Mouse (Mus musculus): ENCODE data around the gene Mef2d. TPM values are rescaled to one million over a fixed set of nuclear protein-coding genes. Genes with fewer than 3 reads are reported as not detected.

The Mef2d gene
- total RNA-seq, 4 experiments from 2014 or later = 190 to 208 (median 194) TPM

DNA sequence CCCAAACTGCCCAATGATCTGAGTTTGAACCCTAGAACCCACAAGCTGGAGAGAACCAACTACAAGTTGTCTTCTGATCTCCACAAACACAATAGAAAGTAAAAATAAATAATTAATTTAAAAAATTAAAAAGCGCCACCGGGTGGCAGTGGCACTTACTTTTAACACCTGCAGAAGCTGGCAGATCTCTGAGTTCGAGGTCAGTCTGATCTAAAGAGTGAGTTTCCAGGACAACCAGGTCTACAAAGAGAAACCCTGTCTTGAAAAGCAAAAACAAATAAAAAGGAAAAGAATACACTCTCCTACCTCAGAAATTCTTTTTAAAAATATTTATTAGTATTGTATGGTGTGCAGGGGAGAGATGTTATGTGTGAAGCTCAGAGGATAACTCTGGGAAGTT lies 4.4 kb upstream of the Mef2d start:
- DNase-seq (ENCODE audit: low spot score in 2 of 2) = no peak

DNA sequence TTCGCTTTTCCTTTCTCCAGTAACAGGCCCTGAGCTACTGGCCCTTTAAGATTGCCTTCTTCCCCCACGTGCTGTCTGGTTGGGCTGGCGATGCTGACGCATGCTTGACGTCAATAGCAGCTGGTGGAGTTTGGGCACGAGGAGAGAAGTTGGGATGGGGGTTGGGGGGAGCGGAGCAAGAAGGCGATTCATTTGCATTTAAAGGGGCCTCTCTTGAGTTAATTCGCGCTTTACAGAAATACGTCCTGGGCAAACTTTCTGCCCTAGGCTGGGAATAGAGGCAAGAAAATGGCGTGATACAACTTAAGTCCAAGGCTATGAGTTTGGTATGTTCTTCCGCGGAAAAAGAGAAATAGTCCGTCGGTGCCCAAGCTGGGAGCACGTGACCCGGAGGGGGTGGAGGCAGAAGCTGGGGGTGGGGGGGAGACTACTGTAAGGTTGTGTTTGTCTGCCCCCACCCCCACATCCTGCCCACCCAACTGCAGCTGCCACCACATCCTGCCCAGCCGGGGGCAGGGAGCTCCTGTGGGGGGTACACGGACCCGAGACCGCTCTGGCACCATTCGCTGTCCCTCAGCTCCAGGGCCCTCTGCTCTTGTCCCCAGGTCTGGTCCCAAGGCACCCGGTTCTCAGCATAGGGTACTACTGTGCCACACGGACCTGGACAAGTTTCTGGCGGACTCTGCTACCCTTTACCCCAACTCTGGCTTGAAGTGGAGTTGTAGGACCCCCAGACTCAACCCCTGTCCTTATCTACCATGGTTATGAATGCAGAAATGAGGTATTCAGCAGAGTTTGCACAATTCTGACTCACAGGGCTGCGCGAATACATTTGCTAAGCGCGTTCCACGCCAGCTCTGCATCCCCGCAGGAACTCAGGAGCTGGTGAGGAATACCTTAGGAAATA lies 3.6 kb upstream of the Mef2d start:
- peak; percentile 90 to 97 for DNase-seq (ENCODE audit: low spot score in 2 of 2)

DNA sequence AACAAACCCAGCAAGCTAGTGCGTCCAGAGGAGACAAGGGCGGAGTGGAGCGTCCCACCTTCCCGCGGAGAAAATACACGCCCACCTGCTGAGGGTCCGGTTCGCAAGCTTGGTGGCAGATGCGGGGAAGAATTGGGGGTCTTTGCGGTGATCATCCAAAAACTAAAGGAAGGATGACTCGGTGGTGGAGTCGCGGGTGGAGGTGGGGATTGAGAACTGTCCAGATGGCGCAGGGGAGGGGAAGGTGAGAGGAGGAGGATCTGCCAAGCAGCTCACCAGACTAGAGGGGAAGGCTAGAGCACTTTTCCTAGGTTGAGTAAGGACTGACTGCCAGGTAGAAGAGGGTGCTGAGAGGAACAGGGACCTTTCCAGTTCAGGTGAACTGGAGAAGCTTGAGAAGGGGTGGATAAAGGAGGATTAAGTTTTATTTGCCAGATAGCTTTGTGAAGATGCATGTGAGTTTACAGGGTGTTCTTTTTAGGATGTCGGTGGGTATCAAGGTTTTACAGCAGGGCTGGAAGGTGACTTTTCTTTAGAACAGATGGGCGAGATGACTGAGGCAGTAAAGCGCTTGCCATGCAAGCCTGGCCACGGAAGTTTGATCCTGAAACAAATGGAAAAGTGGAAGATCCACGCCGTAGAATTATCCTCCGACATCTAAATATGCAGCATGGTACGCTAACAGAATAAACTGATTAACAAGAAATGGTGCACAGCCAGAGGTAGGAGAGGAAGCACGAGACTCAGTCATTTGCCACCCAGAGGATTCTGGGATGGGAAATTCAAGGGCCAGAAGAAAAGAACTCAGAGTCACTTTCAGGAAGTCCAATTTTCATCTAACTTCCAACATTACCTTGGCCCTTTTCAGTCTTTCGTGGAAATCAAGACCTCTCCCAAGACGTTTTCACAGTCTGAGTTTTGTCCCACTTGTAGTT lies 2.7 kb upstream of the Mef2d start:
- peak in 1 of 2 experiments; percentile 62 for DNase-seq (ENCODE audit: low spot score in 2 of 2)

- no peak for DNase-seq (ENCODE audit: low spot score in 2 of 2)
Measured at GRCm38 (mm10) chr3:88140178-88140902, 1.8 kb upstream of the Mef2d start.

GRCm38 (mm10) chr3:88140903-88141430 lies 1.2 kb upstream of the Mef2d start:
- no peak for DNase-seq (ENCODE audit: low spot score in 2 of 2)

DNA sequence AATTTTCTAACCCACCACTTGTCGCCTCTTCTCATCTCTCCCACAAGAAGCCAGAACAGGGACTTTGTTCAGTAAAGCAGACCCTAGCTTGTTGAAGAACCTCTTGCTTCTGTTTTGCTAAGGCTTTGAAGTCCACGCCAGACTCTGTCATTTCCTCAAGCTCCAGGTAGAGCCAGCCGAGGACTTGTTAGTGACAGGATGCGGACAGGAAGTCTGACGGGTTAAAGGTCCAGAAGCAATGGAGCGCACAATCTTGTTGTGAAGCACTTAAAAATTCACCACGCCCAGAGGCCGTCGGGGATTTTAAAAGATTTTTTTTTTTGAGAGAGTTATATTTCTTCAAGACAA lies 759 bp upstream of the Mef2d start:
- no peak for DNase-seq (ENCODE audit: low spot score in 2 of 2)

- no peak for DNase-seq (ENCODE audit: low spot score in 2 of 2)
Measured at GRCm38 (mm10) chr3:88142546-88142915, 359 bp downstream of the Mef2d start.

GRCm38 (mm10) chr3:88142916-88143771 lies 972 bp downstream of the Mef2d start:
- peak in 1 of 2 experiments; percentile 60 for DNase-seq (ENCODE audit: low spot score in 2 of 2)

DNA sequence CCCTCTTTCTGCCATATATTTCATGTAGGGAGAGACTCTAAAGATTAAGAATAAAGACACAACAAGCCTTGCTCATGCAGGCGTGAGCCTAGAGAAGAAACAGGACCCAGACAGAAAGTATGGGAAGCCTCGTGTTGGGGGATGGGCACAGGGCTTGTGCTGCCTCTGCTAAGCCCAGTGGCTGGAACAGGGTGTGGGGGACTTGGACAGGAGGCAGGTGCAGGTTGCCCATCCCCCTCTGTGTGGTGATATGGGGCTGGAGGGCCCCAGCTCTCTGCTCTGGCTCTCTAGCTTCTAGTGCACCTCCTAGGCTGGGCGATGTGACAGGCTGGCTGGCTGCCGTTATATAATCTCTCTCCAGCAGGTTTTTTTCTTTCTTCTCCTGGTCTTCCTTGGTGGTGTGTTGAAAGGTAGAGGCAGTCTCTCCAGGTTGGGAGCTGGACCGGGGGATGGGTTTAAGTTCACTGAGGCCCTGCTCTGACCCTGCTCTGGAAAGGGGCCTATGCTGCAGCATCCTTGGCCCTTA lies 1.9 kb downstream of the Mef2d start:
- peak in 1 of 2 experiments; percentile 64 for DNase-seq (ENCODE audit: low spot score in 2 of 2)

GRCm38 (mm10) chr3:88144648-88145410 lies 2.7 kb downstream of the Mef2d start:
- no peak for DNase-seq (ENCODE audit: low spot score in 2 of 2)

- DNase-seq (ENCODE audit: low spot score in 2 of 2) = no peak
Measured at GRCm38 (mm10) chr3:88145411-88145782, 3.2 kb downstream of the Mef2d start.

DNA sequence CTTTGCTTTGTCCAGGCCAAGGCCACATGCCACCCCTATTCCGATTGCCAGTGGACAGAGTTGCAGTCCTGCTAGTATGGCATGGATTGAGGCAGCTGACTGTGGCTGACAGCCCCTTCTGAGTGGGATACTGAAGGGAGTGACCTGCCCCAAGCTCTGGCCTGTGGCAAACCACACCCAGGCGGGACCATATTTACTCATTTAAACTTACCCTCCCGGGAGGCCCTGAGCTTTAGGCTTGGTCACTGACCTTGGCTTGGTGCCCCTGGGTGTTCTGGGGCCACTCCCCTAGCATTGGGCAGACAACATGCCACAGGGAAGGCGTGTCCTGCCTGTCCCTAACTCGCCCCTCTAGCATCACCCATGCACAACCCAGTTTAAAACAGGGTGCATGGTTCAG lies 3.8 kb downstream of the Mef2d start:
- no peak for DNase-seq (ENCODE audit: low spot score in 2 of 2)

- no peak for DNase-seq (ENCODE audit: low spot score in 2 of 2)
Measured at GRCm38 (mm10) chr3:88146376-88147112, 4.4 kb downstream of the Mef2d start.

- DNase-seq (ENCODE audit: low spot score in 2 of 2) = no peak
Measured at GRCm38 (mm10) chr3:88147444-88147843, 5.3 kb downstream of the Mef2d start.

DNA sequence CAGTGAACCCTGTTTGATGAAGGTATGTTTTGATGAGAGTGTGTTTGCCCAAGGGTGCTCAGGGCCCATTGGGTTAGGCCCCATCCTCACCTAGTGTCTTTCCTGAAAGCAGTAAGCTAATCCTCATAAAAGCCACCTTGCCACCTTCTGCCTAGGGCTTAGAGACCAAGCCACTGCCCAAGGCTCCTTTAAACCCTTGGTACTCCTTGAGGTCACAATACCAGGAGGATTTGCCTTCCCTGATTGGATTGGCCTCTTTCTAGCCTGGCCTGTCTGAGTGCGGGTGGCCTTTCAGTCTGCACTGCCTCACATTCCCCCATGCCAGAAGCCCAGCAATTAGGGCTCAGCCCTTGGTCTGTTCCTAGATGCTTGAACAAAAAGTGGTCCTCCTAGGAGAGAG lies 5.7 kb downstream of the Mef2d start:
- DNase-seq (ENCODE audit: low spot score in 2 of 2) = no peak

DNA sequence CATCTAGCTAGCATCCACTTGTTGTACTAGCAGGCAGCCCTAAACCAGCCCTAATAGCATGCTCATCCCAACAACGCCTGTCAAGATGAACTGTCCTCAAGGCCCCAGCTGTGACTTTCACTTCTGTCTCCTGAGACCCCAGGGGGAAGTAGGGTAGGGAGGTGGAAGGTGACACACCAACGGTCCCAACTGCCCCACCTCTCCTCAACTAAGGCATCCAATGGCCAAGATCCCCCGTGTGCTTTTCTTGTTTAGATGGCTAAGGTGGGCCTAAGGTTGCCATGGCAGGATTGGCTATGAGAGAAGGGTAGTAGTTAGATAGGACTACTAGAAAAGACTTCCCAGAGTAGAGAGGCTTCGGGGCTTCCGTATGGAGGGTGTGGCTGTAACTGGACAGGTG lies 6.2 kb downstream of the Mef2d start:
- no peak for DNase-seq (ENCODE audit: low spot score in 2 of 2)

DNA sequence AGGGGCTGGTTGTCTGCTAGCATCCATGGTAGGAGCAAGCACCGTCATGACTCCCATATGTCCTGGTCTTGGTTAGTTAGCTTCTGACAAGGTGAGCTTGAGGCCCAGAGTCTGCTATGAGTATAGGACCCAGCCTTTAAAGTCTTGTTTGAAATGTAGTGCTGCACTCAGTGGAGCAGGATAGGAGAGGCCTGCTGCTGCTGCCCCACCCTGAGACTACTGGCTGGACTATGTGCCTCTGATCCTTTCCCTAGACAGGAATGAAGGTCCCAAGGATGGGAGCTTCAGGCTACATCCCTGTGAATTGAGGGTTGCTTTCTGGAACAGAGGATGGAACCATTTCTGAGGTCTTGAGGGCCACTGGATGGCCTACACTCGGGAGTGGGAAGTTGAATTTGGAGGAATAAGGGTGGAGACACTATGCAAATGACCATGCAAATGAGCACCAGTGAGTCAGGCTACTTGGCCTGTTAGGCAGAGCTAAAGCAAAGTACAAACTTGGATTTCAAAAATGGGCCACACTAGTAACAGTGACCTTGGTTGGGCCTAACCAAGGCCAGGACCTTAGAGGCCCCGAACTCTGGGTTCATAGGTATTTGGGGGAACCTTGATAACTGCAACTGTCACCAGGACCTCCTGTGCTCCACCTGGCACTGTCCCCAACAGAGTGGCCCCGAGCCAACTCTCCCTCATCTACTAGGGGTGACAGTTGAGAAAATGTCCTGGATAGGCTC lies 6.8 kb downstream of the Mef2d start:
- no peak for DNase-seq (ENCODE audit: low spot score in 2 of 2)

DNA sequence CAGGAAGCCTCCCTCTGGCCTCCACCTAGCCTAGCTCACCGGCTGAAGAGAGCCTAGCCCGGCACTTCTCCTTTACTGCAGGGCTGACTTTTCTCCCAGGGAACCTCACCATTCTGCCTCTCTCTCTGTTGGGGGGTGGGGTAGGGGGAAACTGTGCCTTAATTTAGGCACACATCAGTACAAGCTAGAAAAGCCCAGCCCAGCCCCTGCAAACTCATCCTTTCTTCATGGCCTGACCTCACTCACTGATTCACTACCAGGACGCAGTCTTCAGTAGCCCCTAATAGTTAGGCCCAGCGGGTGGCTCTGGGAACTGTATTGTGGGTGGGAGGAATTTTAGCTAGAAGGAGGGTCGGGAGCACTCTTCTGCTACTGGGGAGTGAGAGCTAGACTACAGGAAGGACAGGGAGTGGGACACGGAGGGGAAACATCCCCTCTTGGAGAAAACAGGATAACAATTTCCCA lies 7.4 kb downstream of the Mef2d start:
- no peak for DNase-seq (ENCODE audit: low spot score in 2 of 2)
